Mouse (Mus musculus) urinary bladder, postnatal 4 days (tissue): ENCODE data around the gene Eif2b4.
"Not testable (repeated sequence)": the region's sequence is repeated elsewhere in the genome, so short reads cannot be mapped to it uniquely, and the experiment has no call there.

Source experiments
- DNase-seq, 2 experiments: peaks; one replicate each; pipeline ENCODE4 v3.0.0; 2021 to 2022; ENCODE audit warnings: low spot score in 2 of 2

Gene Eif2b4

DNA sequence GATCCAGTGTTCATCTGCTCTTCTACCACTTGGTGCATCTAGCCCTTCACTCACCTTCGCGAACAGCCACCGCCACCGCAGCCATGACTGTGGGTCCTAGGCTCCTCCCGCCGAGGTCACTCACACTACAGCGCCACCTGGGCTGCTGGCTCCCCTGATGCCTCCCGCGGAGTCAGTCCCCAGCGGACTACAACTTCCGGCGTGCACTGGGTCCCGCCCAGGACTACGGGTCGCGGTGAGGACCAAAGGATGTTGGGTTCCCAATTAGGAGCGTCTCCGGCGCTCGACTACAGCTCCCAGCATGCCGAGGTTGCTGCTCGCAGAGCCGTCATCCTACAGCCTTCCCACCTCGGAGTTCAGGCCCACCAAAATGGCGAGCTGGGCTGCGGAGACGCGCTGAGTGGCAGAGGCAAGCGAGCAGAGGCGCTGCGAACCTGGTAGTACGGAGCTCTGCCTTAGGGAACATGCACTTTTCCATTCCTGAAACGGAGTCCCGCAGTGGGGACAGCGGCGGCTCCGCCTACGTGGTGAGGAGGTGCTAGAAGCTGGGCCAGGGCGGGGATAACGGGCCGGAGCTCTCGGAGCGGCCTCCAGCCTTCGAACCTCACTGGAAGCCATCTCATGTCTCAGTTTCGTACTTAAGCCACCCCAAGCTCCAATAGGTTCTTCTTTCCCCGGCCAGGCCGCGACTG, at the start of gene Eif2b4, which contains the start of gene Snx17:
TSS of gene Eif2b4 (minus strand) at position 492 of the 692 bp plus-strand sequence.
TSS of gene Snx17 (plus strand) at position 289 of the 692 bp plus-strand sequence.
- peak; percentile 98 to 99 for DNase-seq

DNA sequence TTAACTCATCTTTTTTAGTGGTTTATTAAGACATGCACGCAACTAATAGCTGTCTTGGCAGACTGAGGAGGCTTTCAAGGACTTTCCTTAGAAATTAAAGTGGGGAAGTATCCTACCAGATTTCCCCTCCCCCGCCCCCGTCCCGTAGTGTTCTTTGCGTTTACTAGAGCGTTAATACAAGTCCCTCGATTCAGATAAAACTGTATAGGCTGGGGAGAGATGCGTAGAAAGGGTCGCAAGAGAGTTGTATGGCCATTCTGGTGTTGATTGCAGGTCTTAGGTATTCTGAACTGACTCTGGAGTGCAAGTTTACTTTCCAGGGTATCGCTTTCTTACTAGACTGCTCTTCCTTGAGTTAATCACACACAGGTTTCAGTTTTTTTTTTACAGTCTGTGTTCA, 49.0 kb upstream of the Eif2b4 start:
- DNase-seq = no peak

- no peak for DNase-seq
Observed at GRCm38 (mm10) chr5:31241522-31242034, 48.3 kb upstream of the Eif2b4 start.

DNA sequence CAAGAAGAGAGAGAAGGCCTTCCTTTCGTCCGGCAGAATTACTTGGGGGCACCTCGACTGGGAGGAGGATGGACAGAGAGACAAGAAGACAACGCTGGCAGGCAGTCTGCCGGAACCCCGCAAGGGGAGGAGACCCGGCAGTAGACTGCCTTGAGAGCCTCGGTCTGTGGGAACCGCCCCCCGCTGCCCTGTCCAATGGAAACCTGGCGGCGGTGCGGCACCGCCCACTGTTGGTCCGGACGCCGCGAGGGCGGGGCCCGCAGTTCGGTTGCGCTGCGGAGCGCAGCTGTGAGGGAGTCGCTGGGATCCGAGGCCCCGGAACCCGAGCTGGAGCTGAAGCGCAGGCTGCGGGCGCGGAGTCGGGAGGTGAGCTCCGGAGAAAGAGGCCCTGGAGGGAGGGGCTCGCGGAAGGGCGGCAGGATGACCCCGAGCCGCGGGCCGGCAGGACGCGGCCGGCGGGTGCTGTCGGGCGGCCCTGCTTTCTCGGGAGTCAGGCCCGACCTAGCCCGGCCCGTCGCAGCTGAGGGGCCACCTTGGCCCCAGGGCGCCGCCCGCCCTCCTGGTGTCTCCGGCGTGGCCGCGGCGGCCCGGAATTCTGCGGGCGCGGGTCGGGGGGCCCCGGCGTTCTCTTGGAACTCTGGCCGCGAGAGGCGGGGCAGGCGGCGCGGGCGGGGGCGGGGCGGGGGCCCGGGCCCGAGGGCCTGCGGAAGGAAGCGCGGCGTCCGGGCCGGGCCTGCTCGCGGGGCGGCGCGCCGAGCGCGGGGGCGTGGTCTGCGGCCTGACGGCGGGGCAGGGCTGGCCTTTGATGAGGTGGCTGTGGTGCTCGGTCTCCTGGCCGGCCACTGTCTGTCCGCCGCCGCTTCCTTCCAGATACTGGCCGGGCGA, 47.6 kb upstream of the Eif2b4 start, which contains the start of the genes Nrbp1 and Gm9970:
TSS of gene Nrbp1 (plus strand) at position 228 of the 885 bp plus-strand sequence.
TSS of gene Gm9970 (minus strand) at position 596 of the 885 bp plus-strand sequence.
- DNase-seq = peak; percentile 95

DNA sequence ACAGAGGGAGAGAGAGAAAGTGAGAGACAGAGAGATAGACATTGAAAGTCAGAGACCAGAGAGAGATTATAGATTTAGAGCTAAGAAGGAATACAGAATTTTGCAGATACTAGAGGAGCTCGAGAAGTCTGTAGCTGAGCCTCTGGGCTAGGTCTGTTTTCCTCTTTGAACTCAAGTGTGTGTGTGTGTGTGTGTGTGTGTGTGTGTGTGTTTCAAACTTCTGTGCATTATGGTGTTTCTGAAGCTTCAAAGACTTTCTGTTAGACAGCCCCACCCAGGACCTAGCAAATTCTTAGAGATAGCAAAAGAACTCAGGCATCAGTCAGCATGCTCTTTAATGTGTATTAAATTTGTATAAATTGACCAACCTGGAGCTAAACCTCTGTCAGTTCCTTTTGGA, 33.4 kb upstream of the Eif2b4 start:
- DNase-seq = no peak

DNA sequence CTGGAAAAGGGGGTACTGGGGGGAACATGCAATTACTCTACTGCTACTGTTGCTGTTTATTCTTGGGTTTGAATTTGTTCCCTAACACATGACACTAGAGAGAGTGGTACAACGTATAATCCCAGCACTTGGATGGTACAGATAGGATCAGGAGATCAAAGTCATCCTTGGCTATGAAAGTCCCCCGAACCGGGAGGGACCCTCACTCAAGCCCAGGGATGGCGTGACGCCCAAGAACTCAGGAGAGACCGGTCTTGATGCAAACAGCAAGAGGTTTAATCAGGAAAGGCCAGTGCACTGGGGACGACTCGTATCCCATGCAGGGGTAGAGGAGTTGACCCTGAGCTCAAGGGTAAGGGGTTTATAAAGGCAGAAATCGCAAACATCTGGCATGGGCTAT, 29.5 kb upstream of the Eif2b4 start:
- no peak for DNase-seq

DNA sequence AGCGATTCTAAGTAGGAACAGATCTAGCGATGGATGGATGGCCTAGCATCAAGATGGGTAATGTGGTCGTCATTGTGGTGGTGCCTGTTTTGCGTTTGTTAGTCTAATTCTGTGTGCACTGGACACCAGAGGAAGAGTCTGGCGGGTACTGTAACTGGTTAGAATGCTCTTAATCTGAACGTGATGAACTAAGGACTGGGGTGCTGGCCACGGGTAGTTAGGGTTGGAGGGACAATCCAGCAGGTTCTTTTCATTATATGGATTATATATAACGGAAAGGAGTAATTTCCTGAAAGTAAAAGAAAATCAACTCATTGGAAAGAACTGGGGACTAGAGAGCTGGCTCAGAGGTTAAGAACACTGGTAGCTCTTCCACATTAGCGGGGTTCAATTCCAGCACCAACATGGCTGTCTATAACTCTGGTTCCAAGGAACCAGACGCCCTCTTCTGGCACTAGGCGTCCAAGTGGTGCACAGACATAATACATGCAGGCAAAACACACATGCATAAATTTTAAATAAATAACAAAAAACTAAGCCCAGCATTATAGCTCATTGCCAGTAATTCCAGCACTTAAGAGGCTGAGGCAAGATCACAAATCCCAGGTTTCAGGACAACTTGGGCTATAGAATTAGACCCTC, 28.2 kb upstream of the Eif2b4 start:
- DNase-seq = no peak

DNA sequence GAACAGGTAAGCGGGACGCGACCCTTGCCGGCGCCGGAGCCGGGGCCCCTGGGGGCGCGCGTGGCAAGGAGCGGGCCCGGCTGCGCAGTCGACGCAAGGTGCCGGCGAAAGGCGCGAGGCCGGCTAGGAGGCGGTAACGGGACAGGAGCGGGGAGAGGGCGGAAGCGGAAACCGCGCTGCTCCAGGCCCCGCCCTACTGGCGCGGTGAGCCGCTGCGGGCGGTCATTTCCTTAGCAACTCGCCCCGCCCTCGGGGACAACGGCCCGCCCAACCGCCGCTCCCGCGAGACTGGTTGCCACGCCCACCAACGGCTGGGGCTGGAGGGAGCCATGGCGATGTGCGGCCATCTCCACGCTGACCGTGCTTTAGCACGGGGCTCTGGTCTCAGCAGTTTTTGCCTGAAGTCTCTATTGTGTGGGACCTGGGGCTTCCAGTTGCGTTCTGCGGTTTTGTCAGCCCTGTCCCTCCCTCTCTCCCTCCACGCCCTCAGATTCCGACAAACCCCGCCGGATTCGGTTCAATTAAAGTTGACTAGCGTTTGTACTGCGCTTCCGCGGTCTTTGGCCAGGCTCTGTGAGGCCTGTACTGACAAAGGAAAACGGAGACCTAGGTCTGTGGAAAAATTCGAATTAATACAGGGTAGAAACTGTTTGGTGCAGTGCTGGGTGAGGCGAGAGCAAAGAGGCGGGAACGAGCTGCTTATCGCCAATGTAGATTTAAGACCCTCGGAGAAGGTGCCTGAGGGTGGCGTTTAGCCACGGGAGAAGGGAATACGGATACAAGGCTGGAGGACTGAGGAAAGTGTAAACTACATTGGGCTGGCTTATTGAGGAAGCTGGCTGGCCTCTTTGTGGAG, 27.4 kb upstream of the Eif2b4 start, which contains the start of gene Ppm1g:
TSS of gene Ppm1g (minus strand) at position 240 of the 856 bp plus-strand sequence.
- peak; percentile 97 to 99 for DNase-seq

DNA sequence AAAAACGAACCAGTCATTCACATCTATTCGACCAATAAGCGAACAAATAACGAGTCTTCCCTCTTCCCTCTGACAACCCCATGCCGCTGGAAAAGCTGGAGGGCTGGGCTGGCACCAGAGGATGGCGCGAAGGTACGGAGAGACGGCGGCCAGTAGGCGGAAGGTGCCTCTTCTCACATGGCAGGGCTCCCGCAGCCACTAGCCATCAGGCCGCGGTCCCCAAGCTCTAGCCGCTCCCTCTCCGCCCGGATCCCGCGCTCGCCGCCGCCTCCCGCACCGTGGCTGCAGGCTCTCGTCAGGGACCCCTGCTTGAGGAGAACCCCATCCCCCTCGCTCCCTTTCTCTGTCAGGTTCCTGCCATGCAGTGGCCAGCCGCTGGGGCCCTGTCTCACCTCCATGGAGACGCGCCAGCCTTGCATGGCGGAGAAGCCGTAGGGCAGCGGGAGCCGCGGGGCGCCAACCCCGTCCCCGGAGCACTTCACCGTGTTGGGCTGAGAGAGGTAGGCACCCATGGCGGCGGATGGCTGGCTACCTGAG, 26.7 kb upstream of the Eif2b4 start:
- DNase-seq = peak in 1 of 2 experiments; percentile 49

DNA sequence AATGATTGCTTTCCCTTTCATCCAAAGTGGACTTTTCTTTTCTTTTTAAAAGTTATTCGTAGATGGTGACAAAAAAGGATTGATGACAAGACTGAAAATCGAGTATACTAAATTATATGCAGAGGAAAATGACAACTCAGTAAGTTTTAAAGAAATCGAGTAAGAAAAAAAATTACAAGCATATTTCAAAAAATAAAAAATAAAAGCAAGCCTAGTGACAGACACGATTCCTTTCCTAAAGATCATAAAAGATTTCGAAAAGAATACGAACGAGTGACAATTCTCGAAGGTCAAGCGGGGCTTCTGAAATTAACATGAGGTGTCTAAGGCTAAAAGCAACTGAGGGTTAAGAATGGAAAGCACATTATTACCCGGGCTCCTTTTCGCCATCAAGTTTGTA, 26.2 kb upstream of the Eif2b4 start:
- no peak for DNase-seq

DNA sequence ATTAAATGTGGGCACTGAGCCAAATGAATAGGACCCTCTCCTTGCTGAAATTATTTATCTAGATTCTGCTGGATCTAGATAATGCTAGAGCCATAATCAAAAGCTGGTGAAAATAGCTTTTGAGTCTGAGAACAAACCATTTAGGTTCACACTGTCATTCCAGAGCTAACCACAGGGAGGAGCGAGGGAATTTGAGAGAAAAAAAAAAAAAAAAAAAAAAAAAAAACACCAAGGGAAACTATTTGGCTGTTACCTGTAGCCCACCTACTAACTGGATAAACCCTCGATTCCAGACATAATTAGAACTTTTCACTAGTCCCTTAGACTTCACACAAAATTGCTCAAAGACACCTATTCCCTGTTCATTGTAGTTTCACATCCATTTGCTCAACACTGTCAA, 25.8 kb upstream of the Eif2b4 start:
- DNase-seq = no peak

GRCm38 (mm10) chr5:31218294-31218693, 25.1 kb upstream of the Eif2b4 start:
- no peak for DNase-seq

- not testable (repeated sequence) for DNase-seq
Observed at GRCm38 (mm10) chr5:31216554-31216953, 23.3 kb upstream of the Eif2b4 start.

- DNase-seq = no peak
Observed at GRCm38 (mm10) chr5:31204421-31204820, 11.2 kb upstream of the Eif2b4 start.

GRCm38 (mm10) chr5:31203866-31204265, 10.6 kb upstream of the Eif2b4 start:
- no peak for DNase-seq

DNA sequence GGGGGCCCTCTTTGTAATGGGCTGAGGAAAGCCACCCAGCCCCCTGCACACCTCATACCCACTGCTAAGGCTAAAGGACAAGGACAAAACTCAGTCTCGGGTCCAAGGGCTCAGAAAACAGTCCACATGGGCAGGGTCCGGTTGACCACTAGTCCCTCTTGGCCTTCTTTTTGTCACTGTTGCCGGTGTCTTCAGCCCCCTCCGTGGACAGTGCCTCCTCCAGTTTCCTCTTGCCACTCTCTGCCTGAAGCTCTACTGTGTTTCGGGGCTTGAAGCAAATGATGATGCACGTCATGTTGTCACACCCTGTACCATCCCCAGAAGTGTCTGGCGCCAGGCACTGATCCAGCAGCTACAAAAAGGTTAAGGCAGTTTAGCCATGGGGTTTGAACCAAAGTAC, 9.7 kb upstream of the Eif2b4 start:
- no peak for DNase-seq

- DNase-seq = peak; percentile 94 to 95
Observed at GRCm38 (mm10) chr5:31201742-31202590, 8.7 kb upstream of the Eif2b4 start, which contains the start of gene Zfp513. Gene Zfp513, minus strand, starts transcription at chr5:31202303.

DNA sequence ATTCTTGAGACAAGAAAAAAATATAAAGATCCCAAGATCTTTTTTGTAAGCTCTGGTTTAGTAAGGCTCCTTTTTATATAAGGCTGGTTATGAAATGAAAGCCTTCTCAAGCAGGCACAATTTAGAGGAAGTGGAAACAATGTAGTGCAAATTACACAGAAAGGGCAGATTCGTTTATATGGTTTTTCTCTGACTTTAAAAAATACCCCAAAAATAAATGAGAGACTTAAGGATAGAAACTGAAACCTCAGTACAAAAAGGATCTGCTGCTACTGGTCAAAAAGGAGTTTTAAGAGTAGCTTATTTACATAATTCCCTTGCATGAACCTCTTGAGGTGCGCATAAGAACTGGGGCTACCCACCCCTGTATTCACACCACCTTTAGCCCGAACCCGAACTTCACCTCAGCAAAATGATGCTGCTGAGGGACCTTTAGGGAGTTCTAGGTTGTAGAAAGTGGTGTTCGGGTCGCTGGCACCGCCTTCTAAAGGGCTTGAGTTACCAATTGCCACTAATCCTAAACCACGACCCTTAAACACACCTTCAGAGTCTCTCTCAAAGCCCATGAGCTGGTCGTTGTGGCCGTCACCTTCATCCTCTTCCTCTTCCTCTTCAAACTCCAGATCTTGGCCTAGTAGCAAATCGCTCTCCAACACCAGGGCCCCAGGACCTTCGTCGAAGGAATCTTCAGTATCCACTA, 8.0 kb upstream of the Eif2b4 start:
- DNase-seq = no peak

DNA sequence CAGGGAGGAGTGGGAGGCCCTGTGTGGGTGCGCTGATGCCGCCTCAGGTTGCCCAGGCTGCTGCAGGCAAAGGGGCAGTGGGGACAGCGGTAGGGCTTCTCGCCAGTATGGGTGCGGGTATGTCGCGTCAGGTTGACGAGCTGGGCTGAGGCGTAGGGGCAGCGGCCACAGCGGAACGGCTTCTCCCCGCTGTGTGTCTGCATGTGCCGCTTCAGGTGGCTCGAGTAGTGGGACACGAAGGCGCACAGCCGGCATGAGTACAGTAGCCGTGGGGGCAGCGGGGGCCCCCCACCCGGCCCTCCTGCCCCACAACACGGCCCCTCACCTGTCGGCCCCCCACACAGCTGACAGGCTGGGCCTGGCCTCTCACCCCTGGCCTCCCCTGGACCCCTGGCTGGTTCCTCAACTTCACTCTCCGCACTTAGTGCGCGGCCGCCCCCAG, 7.1 kb upstream of the Eif2b4 start:
- no peak for DNase-seq
